Mouse (Mus musculus) midbrain, embryonic 16.5 days (tissue): Measurements from ENCODE around the gene Obsl1. TPM values are rescaled to one million over a fixed set of nuclear protein-coding genes. Genes with fewer than 3 reads are reported as not detected.

Source experiments
- ATAC-seq: fragments of 200-750 bp; cut with Nextera tagmentation; 2 replicates; pipeline ENCODE4 v1.8.0; 2017; ENCODE audit warnings: moderate TSS enrichment
- H3K27ac ChIP-seq: fragments of 300-500 bp; sonication (generic); 2 replicates; pipeline ENCODE4 v1.5.1; 2014; ENCODE audit warnings: mild to moderate bottlenecking, low read length, mixed read lengths
- H3K27me3 ChIP-seq: fragments of 300-500 bp; sonication (generic); 2 replicates; pipeline ENCODE4 v1.6.1; 2014; ENCODE audit warnings: low read depth, low read length, mixed read lengths; ENCODE audit not compliant: control insufficient read depth, insufficient read depth
- H3K36me3 ChIP-seq: fragments of 300-500 bp; sonication (generic); 2 replicates; pipeline ENCODE4 v1.6.1; 2014; ENCODE audit warnings: mild to moderate bottlenecking, low read length, moderate library complexity, mixed read lengths; ENCODE audit not compliant: control insufficient read depth, insufficient read depth
- H3K4me1 ChIP-seq: fragments of 300-500 bp; sonication (generic); 2 replicates; pipeline ENCODE4 v1.6.1; 2014; ENCODE audit warnings: mild to moderate bottlenecking, low read length, mixed read lengths; ENCODE audit not compliant: control insufficient read depth, insufficient read depth
- H3K4me2 ChIP-seq: fragments of 300-500 bp; sonication (generic); 2 replicates; pipeline ENCODE4 v1.6.1; 2014; ENCODE audit warnings: mild to moderate bottlenecking, low read length, mixed read lengths
- H3K4me3 ChIP-seq: fragments of 300-500 bp; sonication (generic); 2 replicates; pipeline ENCODE4 v1.5.1; 2014; ENCODE audit warnings: low read depth, mild to moderate bottlenecking, low read length, moderate library complexity, mixed read lengths
- H3K9ac ChIP-seq: fragments of 300-500 bp; sonication (generic); 2 replicates; pipeline ENCODE4 v1.6.1; 2014; ENCODE audit warnings: low read depth, low read length, mixed read lengths
- H3K9me3 ChIP-seq: fragments of 300-500 bp; sonication (generic); replicated peaks from 2 replicates; pipeline ENCODE4 v1.6.1; 2014; ENCODE audit warnings: mild to moderate bottlenecking, low read length, mixed read lengths; ENCODE audit not compliant: control insufficient read depth, poor library complexity, severe bottlenecking
- WGBS: fragments of 180-500 bp; shearing (Covaris S2); extraction: QIAGEN DNeasy Blood & Tissue Kit; methylation state at CpG from one replicate; pipeline ENCODE4 v1.1.7; 2014; 5-methylcytosine and 5-hydroxymethylcytosine counted together
- polyA plus RNA-seq: library from polyadenylated mRNA; unstranded; fragments of >200 nt; fragmentation: Nextera tagmentation; extraction: Ambion mirVana; gene quantifications from 2 replicates; pipeline ENCODE4 v1.2.1, GENCODE M21; 2015

Obsl1 gene
- polyA plus RNA-seq, 1 experiment from 2014 or later = 23.1 TPM

DNA sequence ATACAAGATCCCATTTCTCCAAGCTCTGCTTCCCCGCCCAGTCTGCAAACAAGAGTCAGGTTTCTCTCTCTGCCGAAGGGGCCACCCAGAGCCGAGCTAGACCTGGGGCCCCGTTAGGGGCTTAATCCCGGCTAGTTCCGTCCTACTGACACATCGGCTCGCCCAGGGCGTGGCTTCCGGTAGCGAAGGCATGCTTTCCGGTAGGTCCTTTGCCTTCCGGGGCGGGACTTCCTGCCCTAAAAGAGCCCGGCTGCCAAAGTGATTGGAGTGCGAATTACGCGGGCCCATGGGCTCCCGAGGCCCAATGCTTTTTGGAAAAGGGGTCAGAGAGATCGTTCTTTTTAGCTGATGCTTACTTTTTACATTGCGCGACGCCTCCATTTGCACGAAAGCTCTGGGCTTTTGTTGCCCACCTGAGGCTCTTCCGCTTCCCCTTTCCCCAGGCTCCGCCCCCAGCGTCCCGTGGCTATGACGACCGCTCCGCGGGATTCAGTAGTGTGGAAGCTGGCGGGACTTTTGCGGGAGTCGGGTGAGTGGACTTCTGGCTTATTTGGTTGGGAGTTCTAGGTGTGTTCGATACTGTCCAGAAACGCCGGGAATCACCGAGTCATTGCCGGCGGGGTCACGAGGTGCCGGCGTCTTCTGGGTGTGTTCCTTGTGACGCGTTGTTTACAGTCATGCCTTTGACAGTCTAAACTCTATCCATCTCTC is 15.2 kb upstream of the Obsl1 start, which contains the start of gene Stk11ip:
Gene Stk11ip, plus strand, starts transcription at position 209 of the 711 bp plus-strand sequence.
- Histone ChIP-seq H3K4me1 (peaks cover 11% of the 10 kb centered on the region), H3K4me3 (peak within 1 kb of the TSS; percentile 74), H3K9ac (peak within 1 kb of the TSS; percentile 67), H3K4me2 (peak within 1 kb of the TSS; percentile 65), H3K9me3 (no peaks in the 10 kb centered on the region), H3K27me3 (no peaks in the 10 kb centered on the region), H3K36me3 (peaks cover 7% of the 10 kb centered on the region), H3K27ac (peak within 1 kb of the TSS; percentile 89)
- 0% methylated on average over 46 of the region's 46 CpGs for WGBS
- peak; percentile 97 for ATAC-seq

DNA sequence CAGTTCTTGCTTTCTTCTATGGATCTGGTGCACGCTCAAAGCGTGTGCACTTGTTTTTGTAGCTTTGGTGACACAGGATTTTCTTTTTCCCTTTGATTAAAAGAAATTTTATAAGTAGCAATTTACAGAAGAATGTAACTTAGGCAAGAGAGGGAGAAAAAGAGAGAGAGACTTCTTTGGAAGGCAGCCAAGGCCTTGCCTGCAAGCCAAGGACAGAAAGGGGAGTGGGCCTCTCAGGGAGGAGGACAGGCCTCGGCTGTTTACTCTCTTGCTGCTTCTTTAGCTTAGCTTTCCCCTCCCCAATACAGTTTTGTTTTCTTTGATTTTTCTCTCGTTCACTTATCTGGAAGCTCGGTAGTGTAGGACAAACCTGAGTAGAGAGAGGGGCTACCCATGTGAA is 13.3 kb upstream of the Obsl1 start:
- H3K4me1 ChIP-seq = peaks cover 11% of the 10 kb centered on the region
- no peak for ATAC-seq
- no peak overlapping the region for H3K9ac ChIP-seq
- H3K4me2 ChIP-seq = no peak overlapping the region
- no peaks in the 10 kb centered on the region for H3K36me3 ChIP-seq
- WGBS = 79% methylated on average over 5 of the region's 5 CpGs
- no peak overlapping the region for H3K27ac ChIP-seq
- no peaks in the 10 kb centered on the region for H3K27me3 ChIP-seq
- no peaks in the 10 kb centered on the region for H3K9me3 ChIP-seq
- no peak overlapping the region for H3K4me3 ChIP-seq

DNA sequence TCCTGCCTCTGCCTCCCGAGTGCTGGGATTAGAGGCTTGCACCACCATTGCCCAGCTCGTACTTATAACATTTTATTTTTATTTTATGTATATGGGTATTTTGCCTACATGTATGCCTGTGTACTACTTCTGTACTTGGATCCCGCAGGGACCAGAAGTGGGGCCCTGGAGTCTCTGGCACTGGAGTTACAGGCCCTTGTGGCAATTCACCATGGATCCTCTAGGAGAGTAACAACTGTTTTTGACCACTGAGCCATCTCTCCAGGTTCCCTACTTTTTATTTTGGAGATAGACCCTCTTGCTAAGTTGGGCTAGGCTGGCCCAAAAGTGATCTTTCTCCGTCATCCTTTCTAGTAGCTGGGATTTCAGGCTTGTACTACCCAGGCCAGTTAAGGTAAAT is 12.2 kb upstream of the Obsl1 start:
- no peak for ATAC-seq
- Histone ChIP-seq H3K9me3 (no peaks in the 10 kb centered on the region), H3K27me3 (no peaks in the 10 kb centered on the region), H3K27ac (no peak overlapping the region), H3K4me2 (no peak overlapping the region), H3K9ac (no peak overlapping the region), H3K4me1 (peaks cover 11% of the 10 kb centered on the region), H3K4me3 (no peak overlapping the region), H3K36me3 (no peaks in the 10 kb centered on the region)
- 93% methylated on average over 4 of the region's 4 CpGs for WGBS

DNA sequence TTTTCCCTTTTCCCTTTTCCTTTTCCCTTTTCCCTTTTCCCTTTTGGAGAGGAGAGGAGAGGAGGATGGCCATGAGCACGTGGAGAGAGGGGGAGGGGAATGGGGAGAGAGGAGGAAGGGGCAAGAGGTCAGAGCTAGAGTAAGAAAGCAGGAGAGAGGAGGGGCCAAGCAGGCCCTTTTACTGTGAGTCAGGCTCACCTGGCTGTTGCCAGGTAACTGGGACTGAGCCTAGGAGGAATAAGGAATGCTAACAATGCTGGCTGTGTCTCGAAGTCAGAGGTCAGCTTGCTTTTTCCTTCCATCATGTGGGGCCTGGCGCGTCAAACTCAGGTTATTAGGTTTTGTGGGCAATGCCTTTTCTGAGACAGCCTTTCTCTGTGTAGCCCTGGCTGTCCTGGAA is 11.7 kb upstream of the Obsl1 start:
- Histone ChIP-seq H3K36me3 (no peaks in the 10 kb centered on the region), H3K27ac (no peak overlapping the region), H3K4me1 (peaks cover 10% of the 10 kb centered on the region), H3K27me3 (no peaks in the 10 kb centered on the region), H3K4me3 (no peak overlapping the region), H3K9me3 (no peaks in the 10 kb centered on the region), H3K4me2 (no peak overlapping the region), H3K9ac (no peak overlapping the region)
- ATAC-seq = no peak
- 67% methylated on average over 3 of the region's 4 CpGs for WGBS

DNA sequence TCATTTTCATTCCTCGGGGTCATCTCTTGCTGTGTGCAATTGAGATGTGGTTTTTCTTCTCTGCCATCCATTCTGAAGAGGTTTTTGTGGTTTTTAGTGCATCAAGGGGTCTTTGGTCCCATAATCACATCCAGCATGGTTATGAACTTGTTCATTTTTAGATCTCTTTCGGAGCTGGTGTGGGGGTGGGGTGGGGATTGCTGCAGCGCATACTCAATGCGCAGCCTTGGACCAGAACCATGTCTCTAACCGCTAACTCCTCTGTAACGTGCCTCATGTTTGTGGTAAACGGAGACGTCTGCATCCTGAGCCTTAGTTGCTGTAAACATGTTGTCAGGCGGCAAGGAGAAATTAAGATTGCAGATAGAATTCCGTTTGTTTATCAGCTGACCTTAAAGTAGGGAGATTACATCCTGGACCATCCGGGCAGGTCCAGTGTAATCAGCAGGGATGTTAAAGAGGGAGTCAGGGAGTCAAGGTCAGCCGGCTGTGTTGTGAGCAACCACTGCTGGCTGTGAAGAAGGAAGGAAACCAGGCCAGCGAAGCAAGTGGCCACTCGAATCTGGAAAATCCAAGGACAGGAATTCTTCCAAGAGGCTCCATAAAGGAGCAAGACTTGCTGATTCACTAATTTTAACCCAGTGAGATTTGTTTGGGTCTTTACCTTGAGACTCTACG is 10.6 kb upstream of the Obsl1 start:
- H3K27ac ChIP-seq = no peak overlapping the region
- H3K9me3 ChIP-seq = no peaks in the 10 kb centered on the region
- H3K9ac ChIP-seq = no peak overlapping the region
- H3K36me3 ChIP-seq = no peaks in the 10 kb centered on the region
- WGBS = 85% methylated on average over 15 of the region's 15 CpGs
- H3K4me3 ChIP-seq = no peak overlapping the region
- H3K4me2 ChIP-seq = no peak overlapping the region
- no peaks in the 10 kb centered on the region; the same call in 1 of the 2 replicates for H3K4me1 ChIP-seq
- no peak for ATAC-seq
- no peaks in the 10 kb centered on the region for H3K27me3 ChIP-seq

DNA sequence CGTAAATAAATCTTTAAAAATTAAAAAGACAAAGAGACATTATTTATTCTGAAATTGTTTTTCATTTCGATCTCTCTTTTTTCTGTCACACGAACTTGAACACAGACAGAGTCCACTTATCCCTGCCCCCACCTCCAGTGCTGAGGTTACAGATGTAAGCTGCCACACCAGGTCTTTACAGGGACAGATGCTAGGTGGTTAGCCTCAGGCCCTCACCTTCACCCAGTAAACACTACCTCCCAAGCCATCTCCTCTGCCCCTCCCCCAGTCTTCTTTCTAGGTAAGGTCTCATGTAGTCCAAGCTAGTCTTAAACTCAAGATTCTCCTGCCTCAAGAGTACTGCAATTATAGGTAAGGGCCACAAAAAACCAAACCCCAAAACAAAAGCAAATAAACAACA is 6.3 kb upstream of the Obsl1 start:
- H3K4me1 ChIP-seq = peaks cover 3% of the 10 kb centered on the region; the same call in 1 of the 2 replicates
- H3K9me3 ChIP-seq = no peaks in the 10 kb centered on the region
- ATAC-seq = no peak
- H3K36me3 ChIP-seq = no peaks in the 10 kb centered on the region
- H3K4me2 ChIP-seq = no peak overlapping the region
- 89% methylated on average over 3 of the region's 3 CpGs for WGBS
- H3K9ac ChIP-seq = no peak overlapping the region
- H3K4me3 ChIP-seq = no peak overlapping the region
- no peaks in the 10 kb centered on the region for H3K27me3 ChIP-seq
- H3K27ac ChIP-seq = no peak overlapping the region

DNA sequence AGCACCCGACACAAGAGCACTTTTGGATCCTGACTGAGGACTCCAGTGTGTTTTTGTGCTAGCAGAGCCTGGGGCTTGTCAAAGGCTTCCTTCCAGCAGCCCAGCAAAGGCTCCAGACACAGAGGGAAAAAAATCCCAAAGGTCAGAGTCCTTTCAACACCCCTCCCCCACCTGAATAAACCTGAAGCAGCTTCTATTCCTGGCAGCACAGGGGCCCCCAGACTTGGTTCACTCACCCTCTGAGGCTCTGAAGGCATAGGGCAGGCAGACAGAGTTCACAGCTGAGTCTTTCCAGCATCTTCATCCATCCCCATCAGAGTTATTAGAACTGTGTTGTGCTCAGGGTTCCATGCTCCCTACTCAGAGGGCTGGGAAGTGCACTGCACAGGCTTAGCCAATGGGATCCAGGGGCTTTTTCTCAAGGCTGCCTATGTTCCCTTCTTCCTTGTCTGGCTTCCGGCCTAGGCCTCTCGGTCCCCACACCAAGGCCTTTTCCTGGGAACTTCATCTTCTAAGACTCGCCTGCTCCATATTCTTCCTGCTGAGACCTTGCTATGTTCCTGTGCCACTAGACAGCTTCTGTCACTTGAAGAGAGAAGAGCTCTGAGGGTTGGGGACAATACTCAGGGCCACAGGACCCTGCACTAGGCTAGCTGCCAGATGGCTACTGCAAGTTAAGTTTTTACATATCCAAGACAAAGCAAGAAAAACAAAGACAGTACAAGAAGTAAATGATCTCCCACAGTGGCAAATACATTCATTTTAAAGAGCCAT is 5.4 kb upstream of the Obsl1 start:
- ATAC-seq = no peak
- 65% methylated on average over 4 of the region's 4 CpGs for WGBS
- no peak overlapping the region for H3K27ac ChIP-seq
- no peaks in the 10 kb centered on the region for H3K36me3 ChIP-seq
- H3K9ac ChIP-seq = no peak overlapping the region
- no peak overlapping the region for H3K4me3 ChIP-seq
- H3K4me2 ChIP-seq = no peak overlapping the region
- no peaks in the 10 kb centered on the region for H3K27me3 ChIP-seq
- no peaks in the 10 kb centered on the region for H3K9me3 ChIP-seq
- H3K4me1 ChIP-seq = peaks cover 9% of the 10 kb centered on the region

DNA sequence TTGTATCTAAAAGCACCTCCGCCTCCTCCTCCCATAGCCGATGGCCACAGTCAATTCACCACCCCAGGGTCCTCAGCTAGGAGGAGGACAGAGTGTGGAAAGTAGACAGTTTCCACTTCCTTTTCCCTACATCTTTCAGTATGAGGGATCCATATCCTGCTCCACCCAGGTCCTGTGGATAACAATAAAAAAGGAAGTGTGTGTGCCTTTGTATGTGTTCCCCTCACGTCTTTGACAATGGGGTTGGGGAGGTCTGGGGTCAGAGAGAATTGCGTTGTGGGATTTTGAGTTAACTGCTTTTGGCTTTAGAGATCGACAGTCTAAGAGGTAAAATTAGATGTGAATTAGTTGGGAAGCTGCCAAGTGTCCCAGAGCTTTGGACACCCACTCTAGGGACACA is 3.9 kb upstream of the Obsl1 start:
- no peak overlapping the region for H3K4me2 ChIP-seq
- no peaks in the 10 kb centered on the region for H3K36me3 ChIP-seq
- no peak overlapping the region for H3K4me3 ChIP-seq
- no peak for ATAC-seq
- no peaks in the 10 kb centered on the region for H3K27me3 ChIP-seq
- 80% methylated on average over 5 of the region's 5 CpGs for WGBS
- H3K9ac ChIP-seq = no peak overlapping the region
- no peak overlapping the region for H3K27ac ChIP-seq
- peaks cover 11% of the 10 kb centered on the region for H3K4me1 ChIP-seq
- H3K9me3 ChIP-seq = no peaks in the 10 kb centered on the region

DNA sequence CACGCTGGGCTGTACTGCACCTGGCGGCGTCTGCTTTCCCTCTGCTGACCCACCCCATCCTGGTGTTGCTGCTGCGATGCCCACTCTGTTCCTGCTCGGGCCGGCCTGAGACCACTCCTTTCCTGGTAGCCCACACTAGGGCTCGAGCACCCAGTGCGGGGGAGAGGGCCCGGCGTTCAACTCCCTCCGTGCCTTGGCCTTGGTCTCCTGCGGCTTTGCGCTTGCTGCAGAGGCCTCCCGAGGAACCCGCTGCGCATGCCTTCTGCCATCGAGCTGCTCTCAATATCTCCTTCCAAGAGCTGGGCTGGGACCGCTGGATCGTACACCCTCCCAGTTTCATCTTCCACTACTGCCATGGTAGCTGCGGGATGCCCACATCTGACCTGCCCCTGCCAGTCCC is 3.3 kb upstream of the Obsl1 start:
- Histone ChIP-seq H3K27ac (no peak overlapping the region), H3K4me2 (no peak overlapping the region), H3K4me3 (no peak overlapping the region), H3K9me3 (no peaks in the 10 kb centered on the region), H3K36me3 (no peaks in the 10 kb centered on the region), H3K27me3 (no peaks in the 10 kb centered on the region), H3K4me1 (peaks cover 15% of the 10 kb centered on the region), H3K9ac (no peak overlapping the region)
- WGBS = 54% methylated on average over 20 of the region's 20 CpGs
- no peak for ATAC-seq
